Mouse (Mus musculus): ENCODE data around the gene Mamdc4.
A peak's percentile ranks its signal among the peaks of the same experiment; 100 is the strongest.

The Mamdc4 gene

DNA sequence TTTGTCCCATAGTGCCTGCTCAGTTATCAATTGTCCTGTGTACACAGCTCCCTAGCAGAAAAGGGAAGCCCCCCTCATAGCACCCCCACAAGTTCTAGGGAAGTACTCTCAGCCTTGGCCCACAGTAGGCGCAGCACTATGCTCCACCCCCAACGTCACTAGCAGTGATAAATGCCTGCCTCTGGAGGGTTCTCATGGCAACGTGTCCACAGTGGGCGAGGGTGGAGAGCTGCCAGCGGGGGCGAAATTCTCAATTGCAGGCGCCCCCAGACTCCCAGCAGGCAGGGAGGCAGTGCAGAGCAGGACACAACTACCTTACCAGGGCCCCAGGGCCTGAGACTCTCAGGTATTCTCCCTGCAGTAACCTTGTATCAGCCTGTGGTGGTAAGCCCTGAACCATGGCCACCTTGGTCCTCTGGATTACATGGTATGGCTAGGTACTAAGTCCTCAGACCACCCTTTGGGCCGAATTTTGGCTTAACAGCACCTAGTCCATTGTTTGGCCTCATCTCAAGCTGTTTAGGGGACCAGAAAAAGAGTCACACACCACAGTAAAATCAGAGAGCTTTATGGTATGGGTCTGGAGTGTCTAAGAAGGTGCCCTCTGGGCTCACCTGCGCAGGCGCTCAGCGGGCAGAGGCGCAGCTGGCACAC lies 7.9 kb upstream of the Mamdc4 start:
- no peak for DNase-seq (ENCODE audit: low read depth)

DNA sequence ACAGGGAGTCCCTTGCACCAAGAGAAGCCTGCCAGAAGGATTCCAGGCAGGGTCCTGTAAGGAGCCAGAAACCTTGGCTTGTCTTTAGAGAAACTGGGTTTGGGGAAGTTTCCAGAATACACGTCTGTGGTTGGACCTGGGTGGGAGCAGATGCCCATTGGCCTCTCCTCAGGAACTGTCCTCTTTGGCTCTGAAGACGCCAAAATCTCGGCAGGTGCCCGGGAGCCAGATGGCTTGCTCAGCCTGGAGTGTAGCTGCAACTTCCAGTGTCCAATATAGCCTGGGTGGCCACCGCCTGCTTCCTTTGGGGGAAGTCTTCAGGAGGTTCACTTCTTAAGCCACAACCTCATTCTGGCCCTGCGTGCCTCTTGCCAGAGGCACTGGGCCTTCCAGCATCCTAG lies 7.3 kb upstream of the Mamdc4 start:
- no peak for DNase-seq (ENCODE audit: low read depth)

DNA sequence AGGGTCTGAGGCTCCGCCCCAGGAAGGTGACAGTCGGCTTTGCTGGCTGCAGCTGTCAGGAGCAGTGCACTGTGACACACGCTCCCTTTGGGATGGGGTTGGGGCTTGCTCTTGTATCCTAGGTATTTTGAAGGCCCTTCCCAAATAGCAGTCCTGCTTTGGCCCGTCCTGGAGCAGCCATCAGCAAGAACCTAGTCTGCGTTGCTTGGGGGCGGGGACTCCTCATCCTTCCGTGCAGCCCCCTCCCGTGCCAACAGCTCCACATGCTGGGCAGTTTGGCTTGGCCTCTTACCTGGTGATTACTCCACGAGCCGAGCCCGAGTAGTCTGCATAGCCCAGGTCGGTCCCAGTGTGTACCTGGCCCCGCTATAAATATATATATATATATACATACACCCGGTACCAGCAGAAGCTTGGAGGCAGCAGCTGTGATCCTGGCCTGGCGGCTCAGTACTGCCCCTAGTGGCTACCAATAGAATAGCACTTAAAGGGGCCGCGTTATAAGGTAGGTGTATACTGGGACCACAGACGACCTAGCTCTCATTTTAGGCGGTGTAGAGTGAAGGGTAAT lies 6.7 kb upstream of the Mamdc4 start, which contains the start of gene Ajm1:
Ajm1 (minus strand) TSS at position 464 of the 571 bp plus-strand sequence.
- DNase-seq (ENCODE audit: low read depth): peak; percentile 55

DNA sequence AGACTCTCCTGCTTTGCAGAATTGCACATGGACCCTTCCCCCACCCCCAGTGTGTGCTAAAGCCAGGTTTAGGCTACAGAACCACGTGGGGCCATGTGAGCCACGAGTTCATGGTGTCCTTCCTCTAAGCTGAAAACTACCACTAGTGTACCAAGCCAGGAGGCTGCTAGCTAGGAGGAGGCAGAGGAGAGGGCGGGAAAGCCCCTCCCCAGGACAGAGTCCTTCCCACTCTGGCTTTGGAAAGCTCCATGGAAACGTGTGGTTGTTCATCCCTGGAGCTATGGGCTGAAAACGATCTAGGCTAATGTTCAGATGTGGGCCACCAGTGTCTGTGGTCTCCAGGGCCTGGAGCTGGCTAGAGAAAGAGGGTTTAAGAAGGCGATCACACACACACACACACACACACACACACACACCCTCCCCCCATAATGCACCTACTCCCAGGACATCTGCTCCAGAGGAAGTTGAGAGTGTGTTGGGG lies 6.0 kb upstream of the Mamdc4 start:
- no peak for DNase-seq (ENCODE audit: low read depth)

DNA sequence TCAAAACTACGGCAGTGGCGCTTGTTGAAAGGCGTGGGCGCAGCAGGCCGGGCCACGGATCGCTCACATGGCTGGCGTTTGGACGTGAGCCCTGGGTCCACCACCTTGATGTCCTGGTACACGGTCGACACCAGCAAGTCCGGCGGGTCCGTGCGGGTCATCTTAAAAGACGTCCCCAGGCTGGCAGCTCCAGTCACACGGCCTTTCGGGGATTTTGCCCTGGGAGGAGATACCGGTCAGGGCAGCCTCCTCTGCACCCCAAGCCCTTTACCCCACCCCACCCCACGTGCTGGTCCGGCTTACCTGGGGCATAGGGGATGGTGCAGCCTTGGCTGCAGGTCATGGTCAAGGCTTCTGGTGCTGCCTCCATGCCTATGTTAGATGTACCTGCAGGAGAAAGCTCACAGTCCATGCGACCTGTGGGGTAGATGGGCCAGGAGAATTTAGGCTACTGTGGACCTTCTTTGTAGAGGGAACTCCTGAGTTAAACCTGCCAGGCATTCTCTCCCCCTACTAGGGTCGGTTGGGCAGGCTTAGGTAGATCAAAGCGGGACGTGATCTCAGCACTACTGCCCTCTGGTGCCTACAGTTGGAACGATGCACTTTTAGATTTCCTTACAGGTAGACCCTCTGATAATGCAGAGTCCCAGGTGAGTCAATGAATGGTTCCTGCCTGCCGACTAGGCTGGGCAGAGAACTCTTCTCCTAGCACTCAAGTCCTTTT lies 5.3 kb upstream of the Mamdc4 start:
- DNase-seq (ENCODE audit: low read depth): no peak

DNA sequence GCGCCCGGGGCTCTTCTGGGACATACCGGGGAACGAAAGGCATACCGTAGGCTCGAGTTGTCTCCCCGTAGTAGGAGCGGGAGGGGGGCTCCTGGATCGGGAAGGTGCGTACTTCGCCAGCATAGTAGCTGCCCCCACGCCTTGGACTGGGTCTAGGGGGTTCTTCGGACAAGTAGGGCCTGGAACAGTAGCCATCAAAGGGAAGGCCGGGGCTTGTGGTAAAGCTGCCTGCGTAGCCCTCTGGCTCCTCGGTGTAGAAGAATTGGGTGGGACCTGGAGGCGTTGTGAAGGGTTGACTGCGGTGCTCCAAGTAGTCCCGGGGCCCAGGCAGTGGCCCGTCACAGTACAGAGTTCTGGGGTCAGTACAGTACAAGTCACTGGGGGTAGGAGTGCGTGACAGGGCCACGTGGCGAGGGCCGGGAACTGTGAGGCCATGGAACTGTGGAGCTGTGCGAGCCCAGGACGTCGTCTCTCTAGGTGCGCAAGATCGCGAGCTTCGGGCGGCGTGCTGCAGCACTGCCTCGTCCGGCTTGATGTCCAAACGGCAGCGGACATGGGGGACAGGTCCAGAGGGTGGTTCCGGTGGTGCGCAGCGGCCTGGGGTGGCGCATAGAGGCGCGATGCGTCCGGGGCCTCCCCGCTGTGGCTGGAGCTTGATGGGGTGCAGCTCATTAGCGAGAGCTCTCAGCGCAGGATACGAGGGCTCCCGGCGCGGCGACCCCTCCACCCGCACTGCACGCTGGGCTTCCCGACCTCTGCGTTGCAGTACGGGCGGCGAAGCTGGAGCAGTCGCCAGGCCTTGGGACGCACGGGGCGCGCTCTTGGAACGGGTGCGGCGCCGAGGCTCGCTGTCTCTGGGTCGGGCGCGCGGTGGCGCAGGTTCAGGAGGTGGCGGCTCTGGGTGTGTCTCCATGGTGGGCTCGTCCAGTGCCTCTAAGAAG lies 4.4 kb upstream of the Mamdc4 start:
- DNase-seq (ENCODE audit: low read depth): no peak

DNA sequence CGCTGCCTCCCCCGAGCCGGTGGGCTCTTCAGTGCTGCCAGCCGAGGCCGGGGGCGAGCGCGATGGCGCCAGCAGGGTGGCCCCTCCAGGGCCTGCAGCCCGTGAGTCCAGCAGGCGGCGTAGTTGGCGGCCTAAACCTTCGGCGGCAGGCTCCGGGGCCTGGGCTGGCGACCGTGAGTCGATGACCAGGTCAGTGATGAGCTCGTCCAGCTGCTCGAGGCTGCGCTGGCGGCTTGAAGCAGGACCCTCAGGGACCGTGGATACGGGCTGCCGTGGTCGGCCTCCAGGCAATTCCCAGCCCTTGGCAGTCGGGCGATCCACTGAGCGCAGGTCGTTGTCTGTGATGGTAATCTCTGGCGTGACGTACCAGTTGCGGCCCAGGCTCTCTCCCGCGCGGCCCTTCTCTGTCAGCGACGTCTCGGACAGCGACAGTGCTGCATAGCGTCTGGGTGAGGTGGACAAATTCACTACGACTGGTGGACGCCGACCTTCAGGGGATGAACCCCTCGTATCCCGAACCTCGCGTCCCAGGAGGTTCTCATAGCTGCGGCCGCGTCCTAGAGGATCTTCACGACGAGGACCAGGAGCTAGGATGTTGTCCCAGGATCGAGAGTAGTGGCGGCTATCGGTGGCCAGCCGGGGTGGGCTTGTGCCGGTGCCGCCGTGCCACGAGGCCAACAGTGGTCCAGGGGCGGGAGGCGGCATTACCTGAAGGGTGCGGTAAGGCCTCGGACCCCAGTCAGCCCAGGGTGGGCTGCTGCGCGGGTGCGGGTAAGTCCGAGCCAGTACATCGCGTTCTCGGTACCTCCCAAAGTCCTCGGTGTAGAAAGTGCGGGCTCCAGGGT lies 3.5 kb upstream of the Mamdc4 start:
- no peak for DNase-seq (ENCODE audit: low read depth)

DNA sequence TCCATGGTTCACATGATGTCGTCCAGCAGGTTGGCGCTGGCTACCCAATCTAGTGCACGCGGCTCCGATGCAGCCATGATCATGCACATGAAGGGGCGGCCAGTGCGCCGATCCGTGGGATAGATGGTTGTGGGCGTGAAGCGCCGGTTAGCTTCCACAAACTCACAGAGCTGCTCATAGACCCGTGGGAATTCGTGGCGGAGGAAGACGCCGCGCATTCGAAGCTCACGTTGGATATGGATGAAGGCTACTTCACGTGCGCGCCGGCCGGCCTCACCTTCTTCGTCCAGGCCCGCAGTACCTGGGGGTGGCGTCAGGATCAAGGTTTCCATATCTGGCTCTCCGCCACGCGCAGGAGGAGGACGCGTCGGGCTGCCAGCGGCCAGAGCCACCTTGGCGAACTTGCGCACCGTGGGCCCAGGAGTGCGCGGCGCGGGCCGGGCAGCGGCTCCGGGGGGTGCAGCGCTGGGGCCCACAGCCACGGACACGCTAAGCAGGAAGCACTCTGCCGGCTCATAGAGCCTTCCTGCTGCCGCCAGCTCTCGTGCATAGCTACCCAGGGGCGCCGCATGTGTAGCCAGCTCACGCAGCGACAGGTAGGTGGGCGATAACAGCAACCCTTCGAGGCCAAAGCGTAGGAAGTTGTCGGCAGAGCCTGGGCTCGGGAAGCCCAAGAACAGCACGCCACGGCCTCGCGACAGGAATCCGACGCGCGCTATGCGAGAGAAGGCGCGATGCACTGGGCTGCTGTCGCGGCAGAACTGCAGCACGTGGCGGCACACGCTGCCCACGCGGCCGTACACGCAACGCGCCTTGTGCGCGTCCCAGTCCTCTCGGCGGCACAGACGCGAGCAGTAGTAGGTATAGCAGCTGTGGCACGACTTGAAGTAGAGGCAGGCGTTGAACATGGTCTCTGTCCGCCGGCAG lies 2.6 kb upstream of the Mamdc4 start:
- DNase-seq (ENCODE audit: low read depth): no peak

DNA sequence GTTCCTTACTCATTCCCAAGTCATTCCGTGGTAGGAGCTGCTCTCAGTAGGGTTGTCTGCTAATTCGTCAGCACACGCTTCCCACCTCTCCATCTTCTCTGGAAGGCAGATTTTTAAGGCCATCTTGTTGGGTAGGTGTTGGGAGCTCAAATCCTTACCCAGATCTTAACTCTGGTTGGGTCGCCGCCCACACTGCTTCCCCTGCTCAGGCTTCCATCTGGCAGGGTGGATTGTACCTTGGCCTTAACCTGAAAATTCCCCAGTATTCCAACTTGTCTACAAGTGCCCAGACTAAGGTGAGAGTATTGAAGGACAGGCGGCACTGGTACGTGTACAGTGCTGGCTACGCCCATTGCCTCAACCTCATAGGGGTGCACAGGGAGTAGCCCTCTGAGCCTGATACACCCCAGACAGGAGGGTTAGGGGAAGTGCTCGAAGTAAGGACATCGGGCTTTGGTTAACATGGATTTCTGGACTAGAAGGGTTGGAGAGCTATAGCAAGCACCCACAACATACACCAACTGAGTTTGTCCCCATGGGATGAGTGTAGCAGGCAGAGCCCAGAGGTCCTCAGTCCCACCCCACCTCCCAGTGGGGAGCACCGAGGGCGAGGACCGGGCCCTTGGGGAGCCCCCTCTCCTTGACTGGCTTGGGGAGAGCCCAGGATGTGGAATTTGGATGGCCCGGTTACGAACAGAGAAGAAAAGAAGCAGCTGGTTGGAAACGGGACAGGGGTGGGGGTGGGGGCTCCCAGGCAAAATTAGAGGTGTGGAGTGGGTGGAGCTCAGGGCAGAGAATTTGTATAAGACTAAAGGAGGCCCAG lies 1.6 kb upstream of the Mamdc4 start:
- no peak for DNase-seq (ENCODE audit: low read depth)

DNA sequence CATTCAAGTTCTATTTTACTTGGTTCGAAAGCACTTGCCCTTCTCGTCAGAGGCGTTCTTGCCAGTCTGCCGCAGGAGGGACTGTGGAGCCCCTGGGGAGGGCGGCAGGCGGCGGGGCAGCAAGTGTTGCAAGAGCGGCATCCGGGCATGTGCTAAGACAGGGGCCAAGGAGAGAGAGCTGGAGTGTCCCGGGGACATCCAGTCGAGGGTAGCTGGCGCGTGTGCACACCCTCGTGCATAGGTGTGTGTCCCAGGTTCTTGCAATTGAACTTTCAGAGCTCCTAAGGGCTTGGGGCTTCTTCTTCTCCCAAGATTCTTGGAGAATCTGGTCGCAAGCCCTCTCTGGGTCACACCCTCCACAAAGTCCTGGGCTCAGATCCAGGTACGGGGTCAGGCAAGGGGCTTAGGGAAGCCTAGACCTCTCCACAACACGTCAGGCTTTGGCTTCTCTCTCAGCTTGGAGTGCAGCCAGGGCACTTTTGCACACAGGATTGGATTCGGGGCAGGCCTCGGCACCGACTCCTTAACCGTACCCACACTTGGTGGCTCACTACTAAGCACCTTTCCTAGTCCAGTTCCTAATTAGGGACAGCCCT lies 885 bp upstream of the Mamdc4 start:
- no peak for DNase-seq (ENCODE audit: low read depth)

DNA sequence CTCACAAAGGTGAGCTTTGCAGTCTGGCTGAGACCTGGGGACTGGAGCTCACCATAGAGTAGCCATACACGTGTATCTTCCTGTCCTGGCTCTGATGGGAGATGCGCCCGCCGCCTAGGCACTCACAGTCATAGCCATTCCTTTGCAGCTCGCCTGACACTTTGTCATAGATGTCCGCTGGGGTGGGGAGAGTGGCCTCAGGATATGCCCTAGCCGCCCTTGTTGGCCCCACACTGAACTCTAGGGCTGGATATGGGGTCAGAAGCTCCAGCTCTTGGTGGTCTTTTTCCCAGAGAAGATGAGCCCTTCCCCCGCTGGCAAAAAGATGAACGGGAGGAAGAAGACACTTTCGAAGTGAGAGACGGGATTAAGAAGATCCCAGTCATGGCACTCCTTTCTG lies 509 bp downstream of the Mamdc4 start:
- DNase-seq (ENCODE audit: low read depth): no peak

DNA sequence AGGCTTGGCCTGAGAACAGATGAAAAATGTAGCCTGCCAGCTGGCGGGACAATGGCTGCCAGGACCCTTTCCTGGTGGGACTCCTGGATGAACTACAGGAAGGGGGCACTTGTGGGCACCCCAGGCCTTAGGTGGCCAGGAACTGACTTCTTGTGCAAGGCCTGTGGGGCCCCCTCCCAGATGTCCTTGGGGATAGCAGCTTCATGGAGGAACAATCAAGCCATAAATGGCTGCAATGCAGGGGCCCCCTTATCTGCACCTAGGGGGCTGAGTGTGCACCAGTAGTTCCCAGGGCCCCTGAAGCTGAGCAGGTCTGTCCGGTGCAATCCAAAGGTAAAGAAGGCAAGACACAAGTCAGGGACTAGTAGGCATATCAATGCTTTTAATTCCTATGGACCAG lies 1.6 kb downstream of the Mamdc4 start:
- DNase-seq (ENCODE audit: low read depth): no peak

DNA sequence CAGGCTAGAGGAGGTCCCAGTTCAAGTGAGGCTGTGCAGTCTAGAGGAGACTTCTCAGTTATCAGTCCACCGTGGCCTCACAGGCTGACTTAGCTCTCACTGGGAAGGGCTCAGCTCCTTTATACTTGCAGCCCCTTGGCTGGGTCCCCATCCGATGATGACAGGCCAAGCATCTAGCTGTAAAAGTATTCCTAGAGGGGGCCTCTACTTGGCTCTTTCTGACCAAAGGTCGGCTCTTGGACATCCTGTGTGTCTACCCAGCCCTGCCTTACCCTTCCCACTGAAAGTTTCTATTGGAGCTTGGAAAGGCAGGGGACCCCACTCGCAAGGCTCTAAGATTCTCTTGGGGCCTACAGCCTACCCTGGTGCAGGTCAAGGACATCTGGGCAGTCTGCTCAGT lies 3.4 kb downstream of the Mamdc4 start:
- DNase-seq (ENCODE audit: low read depth): no peak

DNA sequence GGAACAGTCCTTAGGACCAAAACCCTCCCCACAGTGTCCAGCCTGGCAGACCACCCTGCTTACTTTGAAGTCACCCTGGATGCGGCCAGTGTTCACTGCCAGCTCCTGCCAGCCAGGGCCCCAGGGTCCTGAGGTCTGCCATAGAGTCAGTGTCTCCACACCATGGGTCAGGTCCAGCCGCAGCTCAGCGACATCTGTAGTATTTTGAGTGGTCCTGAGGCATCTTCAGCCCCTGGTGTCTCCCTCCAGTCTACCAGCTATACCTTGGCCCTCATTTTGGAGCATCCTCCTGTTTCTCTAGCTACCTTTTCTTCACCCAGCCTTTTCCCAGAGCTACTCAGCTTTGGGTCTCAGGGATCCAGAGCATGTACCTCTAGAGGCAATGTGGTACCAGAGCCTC lies 5.3 kb downstream of the Mamdc4 start:
- no peak for DNase-seq (ENCODE audit: low read depth)

DNA sequence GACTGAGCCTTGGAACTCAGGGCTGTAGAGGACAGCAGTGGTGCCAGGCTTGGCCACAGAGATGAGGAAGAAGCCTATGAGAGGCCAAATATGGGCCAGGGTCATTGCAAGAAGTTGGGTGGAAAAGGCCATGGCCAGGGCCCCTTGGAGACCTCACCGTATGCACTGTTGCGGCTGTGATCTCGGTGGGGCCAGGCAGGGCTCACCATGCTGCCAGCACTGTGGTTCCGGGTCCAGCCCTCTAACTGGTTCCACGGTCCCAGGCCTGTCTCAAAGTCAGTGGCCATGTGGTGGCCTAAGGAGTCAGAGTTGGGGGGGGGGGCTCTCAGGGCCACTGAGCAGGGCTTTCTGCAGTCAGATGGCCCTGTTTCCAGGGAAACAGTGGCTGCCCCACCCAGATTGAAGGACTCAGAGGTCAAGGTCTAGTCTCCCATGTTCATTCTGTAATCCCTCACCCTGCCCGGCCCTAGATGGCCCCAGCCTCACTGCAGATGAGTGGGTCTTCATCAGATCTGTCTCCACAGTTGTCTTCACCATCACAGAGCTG lies 6.1 kb downstream of the Mamdc4 start:
- no peak for DNase-seq (ENCODE audit: low read depth)

DNA sequence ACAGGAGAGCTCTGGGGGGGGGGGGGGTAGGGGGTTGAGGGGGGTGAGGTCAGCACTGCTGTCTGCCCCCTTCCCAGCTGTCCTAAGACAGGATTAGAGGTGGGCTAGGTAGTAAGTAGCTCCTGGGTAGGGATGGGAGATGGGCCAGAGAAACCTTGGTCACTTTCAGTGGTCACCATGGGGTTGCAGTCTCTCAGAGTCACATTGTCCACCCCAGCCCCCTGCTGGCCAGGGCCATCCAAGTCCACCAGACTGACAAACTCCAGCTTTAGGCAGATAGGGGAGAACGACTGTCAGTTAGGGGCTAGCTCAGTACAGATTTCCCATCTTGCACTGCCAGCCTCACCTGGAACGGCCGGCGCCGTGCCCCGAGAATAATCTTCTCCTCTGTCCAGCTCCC lies 8.1 kb downstream of the Mamdc4 start:
- DNase-seq (ENCODE audit: low read depth): no peak

DNA sequence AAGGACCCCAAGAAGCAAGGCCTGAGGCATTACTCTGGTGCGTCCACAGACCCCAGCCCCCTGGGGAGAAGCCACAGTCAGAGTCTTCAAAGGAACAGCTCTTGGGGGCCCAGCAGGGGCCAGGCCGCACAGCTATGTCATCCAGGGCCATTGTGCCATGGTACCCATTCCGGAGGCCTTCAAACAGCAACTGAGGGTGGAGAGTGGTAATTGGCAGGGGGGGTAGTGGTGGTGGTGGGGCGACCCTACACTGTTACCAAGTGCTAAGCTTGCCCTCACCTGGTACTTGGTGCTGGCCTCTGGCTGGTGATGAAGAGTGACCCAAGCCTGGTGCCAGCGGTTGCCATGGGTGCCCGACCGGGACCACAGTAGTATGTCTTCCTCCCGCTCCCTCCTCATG lies 8.9 kb downstream of the Mamdc4 start:
- DNase-seq (ENCODE audit: low read depth): no peak

DNA sequence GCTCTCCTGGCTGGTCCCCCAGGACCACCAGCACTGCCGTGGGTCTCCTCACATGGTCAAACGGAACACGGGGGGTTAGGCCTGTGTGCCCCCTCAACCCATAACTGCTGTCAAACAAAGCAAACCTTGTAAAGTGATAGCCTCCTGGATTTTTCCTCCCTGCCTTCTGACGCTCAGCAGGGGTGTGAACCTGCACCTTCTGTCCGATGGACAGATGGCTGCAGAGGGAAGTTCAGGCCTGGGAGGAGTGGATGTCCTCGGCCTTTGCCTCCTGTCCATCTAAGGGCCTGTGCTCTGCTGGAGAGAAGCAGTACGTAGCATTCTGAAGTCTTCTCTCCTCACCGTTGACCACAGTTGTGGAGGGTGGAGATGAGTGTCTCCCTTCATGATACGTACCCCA lies 12.7 kb downstream of the Mamdc4 start:
- no peak for DNase-seq (ENCODE audit: low read depth)

DNA sequence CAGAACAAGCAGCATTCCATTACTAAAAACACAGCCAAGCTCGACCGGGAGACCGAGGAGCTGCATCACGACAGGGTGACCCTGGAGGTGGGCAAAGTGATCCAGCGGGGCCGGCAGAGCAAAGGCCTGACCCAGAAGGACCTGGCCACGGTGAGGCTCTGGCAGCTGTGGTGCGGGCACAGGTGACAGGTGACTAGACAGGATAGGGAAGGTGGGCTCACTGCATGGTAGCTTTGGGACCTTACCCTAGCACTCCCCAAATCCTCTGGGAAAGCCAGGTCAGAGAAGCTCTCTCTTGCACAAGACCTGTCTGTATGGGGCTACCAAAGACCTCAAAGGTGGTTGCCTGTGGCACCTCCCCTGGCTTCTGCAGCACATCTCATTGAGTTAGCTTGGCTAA lies 14.1 kb downstream of the Mamdc4 start:
- no peak for DNase-seq (ENCODE audit: low read depth)
